Mouse (Mus musculus) ES-Bruce4 (cell line): Measurements from ENCODE around the gene Mapk1ip1. TPM values are rescaled to one million over a fixed set of nuclear protein-coding genes. Genes with fewer than 3 reads are reported as not detected.

Experiments
- H3K27ac ChIP-seq: 2 replicates; pipeline ENCODE4 v1.5.1; 2012; ENCODE audit warnings: low read length, inconsistent platforms; ENCODE audit not compliant: insufficient read depth
- H3K27me3 ChIP-seq: 2 replicates; pipeline ENCODE4 v1.6.1; 2012; ENCODE audit warnings: mild to moderate bottlenecking, low read length, inconsistent platforms; ENCODE audit not compliant: control insufficient read depth, poor library complexity, insufficient read depth, severe bottlenecking
- H3K36me3 ChIP-seq: 2 replicates; pipeline ENCODE4 v1.6.1; 2012; ENCODE audit warnings: inconsistent platforms, mild to moderate bottlenecking, low read length, moderate library complexity; ENCODE audit not compliant: control insufficient read depth, poor library complexity, insufficient read depth, severe bottlenecking
- H3K4me1 ChIP-seq: one replicate; pipeline ENCODE4 v1.8.1; 2011; ENCODE audit warnings: low read length; ENCODE audit not compliant: control insufficient read depth, insufficient read depth
- H3K4me3 ChIP-seq: 2 replicates; pipeline ENCODE4 v1.5.1; 2011; ENCODE audit warnings: low read depth, mild to moderate bottlenecking, low read length
- H3K9ac ChIP-seq: 2 replicates; pipeline ENCODE4 v1.6.1; 2012; ENCODE audit warnings: low read depth, mild to moderate bottlenecking, inconsistent platforms; ENCODE audit not compliant: poor library complexity, severe bottlenecking
- H3K9me3 ChIP-seq: replicated peaks from 2 replicates; pipeline ENCODE4 v1.6.1; 2012; ENCODE audit warnings: mild to moderate bottlenecking, low read length, inconsistent platforms; ENCODE audit not compliant: control insufficient read depth, poor library complexity, insufficient read depth, severe bottlenecking
- CTCF ChIP-seq: IDR thresholded peaks from one replicate; pipeline ENCODE4 v1.8.1; 2011; ENCODE audit warnings: low read depth, low read length
- EP300 ChIP-seq: IDR thresholded peaks from 2 replicates; pipeline ENCODE4 v1.6.1; 2011; ENCODE audit warnings: low read depth, low read length; ENCODE audit not compliant: insufficient read depth
- POLR2A ChIP-seq: IDR thresholded peaks from one replicate; pipeline ENCODE4 v1.8.1; 2011; ENCODE audit warnings: low read length; ENCODE audit not compliant: insufficient read depth
- polyA plus RNA-seq: library from polyadenylated mRNA; stranded (reverse); fragments of >200 nt; gene quantifications from 2 replicates; pipeline ENCODE4 v1.2.4, GENCODE M21; 2011; ENCODE audit warnings: low read depth; ENCODE audit not compliant: missing spikeins, insufficient read depth, insufficient read length

Gene Mapk1ip1
- polyA plus RNA-seq, 1 experiment: 22.9 TPM

DNA sequence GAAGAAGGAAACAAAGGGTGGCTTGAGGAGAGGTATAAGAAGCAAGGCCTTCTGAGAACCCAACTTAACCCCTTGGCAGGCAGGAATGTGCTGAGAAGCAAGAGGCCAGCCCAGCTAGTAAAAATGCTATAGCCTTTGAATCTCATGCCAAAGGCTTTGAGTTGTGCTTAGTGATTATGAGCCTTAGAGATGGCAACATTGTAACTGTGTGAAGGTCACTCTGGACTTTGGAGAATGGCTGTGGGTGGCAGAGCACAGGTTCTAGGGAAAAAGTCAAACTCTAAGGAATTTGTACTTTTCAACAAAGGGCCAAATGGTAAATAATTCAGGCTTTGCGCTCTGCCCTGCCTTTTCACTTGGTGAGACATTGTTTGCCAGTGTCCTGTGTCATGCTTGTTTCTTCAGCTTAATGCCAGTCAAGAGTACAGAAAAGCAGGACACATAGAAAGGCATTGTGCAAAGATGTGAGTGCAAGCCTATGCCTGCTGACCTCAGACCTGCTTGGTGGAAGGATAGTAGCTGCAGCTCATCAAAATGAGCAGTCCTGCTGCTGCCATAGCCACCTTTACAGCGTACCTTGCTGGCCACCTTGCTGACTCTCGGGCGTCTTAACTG is 7.5 kb upstream of the Mapk1ip1 start:
- TF ChIP-seq POLR2A (no peak), CTCF (no peak), EP300 (no peak)
- H3K9ac ChIP-seq: no peak overlapping the region
- H3K27ac ChIP-seq: peak overlapping the region; percentile 66
- no peaks in the 10 kb centered on the region for H3K27me3 ChIP-seq
- no peak overlapping the region for H3K4me3 ChIP-seq
- peaks cover 8% of the 10 kb centered on the region for H3K4me1 ChIP-seq
- H3K36me3 ChIP-seq: peaks cover 21% of the 10 kb centered on the region
- no peaks in the 10 kb centered on the region for H3K9me3 ChIP-seq

DNA sequence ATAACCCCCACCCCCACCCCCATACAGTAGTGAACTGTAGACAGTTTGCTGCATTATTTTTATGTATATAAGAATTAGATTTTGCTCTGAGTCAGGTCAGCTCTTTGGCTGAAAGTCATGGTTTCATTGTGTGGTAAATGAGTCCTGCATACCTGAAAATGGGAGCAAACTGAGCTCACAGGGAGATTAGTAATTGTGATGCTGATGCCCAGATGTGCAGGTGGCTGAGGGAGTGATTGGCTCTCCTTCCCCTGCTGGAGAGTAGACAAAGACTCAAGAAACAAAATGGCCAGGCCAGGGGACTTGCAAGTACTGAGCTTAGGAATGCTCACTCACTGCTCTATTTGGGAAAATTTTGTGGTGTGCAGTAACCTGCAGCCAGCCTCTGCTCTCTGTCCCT is 4.0 kb upstream of the Mapk1ip1 start:
- Histone ChIP-seq H3K36me3 (peaks cover 21% of the 10 kb centered on the region), H3K27me3 (no peaks in the 10 kb centered on the region)

GRCm38 (mm10) chr7:138848028-138848920 is 2.2 kb upstream of the Mapk1ip1 start:
- Histone ChIP-seq H3K4me1 (peaks cover 3% of the 10 kb centered on the region), H3K9ac (peak overlapping the region; percentile 99)

More for the DNA sequence above, 4.0 kb upstream of the Mapk1ip1 start:
- peak overlapping the region; percentile 98 for H3K27ac ChIP-seq
- peak overlapping the region; percentile 48; the same call in 1 of the 2 replicates for H3K9ac ChIP-seq
- TF ChIP-seq EP300 (peak; percentile 96), POLR2A (no peak)
- H3K4me1 ChIP-seq: peaks cover 2% of the 10 kb centered on the region
- H3K9me3 ChIP-seq: no peaks in the 10 kb centered on the region
- peak overlapping the region; percentile 38 for H3K4me3 ChIP-seq

GRCm38 (mm10) chr7:138847316-138848027 is 1.4 kb upstream of the Mapk1ip1 start:
- Histone ChIP-seq H3K27me3 (no peaks in the 10 kb centered on the region), H3K9ac (peak overlapping the region; percentile 99), H3K9me3 (no peaks in the 10 kb centered on the region), H3K36me3 (peaks cover 9% of the 10 kb centered on the region), H3K27ac (peak overlapping the region; percentile 32), H3K4me3 (peak overlapping the region; percentile 89), H3K4me1 (peaks cover 3% of the 10 kb centered on the region)
- no peak for TF ChIP-seq CTCF
- no peak for TF ChIP-seq POLR2A
- no peak for TF ChIP-seq EP300

More at GRCm38 (mm10) chr7:138848028-138848920, 2.2 kb upstream of the Mapk1ip1 start:
- TF ChIP-seq POLR2A (no peak), CTCF (no peak), EP300 (no peak)
- Histone ChIP-seq H3K27me3 (no peaks in the 10 kb centered on the region), H3K27ac (peak overlapping the region; percentile 32), H3K36me3 (peaks cover 17% of the 10 kb centered on the region), H3K4me3 (peak overlapping the region; percentile 89), H3K9me3 (no peaks in the 10 kb centered on the region)

- Histone ChIP-seq H3K9ac (peak overlapping the region; percentile 99), H3K9me3 (no peaks in the 10 kb centered on the region), H3K4me1 (peaks cover 2% of the 10 kb centered on the region), H3K36me3 (peaks cover 3% of the 10 kb centered on the region; the same call in 1 of the 2 replicates), H3K27me3 (no peaks in the 10 kb centered on the region), H3K27ac (peak overlapping the region; percentile 32; the same call in 1 of the 2 replicates), H3K4me3 (peak overlapping the region; percentile 89)
- no peak for TF ChIP-seq EP300
- TF ChIP-seq CTCF: no peak
- no peak for TF ChIP-seq POLR2A
Measured at GRCm38 (mm10) chr7:138846502-138846991, 474 bp upstream of the Mapk1ip1 start.
